Mouse (Mus musculus): ENCODE results near the gene Rgsl1.

DNA sequence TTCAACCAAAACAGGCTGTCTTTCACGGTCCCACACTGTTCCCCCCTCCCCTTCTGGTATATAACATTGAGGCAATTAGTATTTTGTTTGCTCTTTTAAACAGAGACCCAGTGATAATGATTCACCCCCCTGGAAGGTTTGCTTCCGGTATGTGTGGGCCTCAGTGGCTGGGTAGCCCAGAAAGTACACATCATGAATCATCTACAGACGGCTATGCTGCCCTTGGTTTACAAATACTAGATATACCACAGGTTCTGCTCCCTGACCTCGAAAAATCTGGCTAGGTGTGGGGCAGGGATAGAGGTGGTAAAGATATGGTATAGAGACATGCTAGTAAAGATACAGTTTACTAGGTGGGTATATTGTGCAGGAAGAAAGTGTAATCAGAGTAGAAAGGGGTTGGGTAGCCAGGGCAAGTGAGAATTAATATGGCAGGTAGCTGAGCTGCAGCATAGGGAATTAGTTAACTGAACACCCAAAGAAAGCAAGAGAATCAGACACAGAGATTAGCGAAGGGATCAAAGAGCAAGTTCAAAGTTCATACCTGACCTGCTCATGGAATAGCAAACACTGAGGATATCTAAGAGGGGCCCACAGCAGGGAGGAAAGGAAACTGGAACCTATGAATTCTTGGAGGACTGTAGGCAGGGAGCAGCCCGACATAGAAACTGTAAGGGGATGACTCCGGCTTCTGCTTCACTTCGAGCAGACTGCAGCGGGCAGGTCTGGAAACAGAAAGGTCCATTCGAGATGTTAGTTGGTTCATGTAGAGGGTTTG lies 73.8 kb downstream of the Rgsl1 start:
- TF ChIP-seq CTCF (IDR thresholded peaks at IDR 0.05; ENCODE audit: low read depth) (no peak), EP300 (optimal IDR thresholded peaks at IDR 0.05) (no peak)

Data from stomach, postnatal 0 days (tissue).